Mouse (Mus musculus): ENCODE results near the gene Pphln1.

- TF ChIP-seq CTCF (IDR thresholded peaks at IDR 0.05; ENCODE audit: control insufficient read depth, insufficient read depth, insufficient read length) (no peak), USF1 (IDR thresholded peaks at IDR 0.05; ENCODE audit: low read depth) (no peak), MAX (IDR thresholded peaks at IDR 0.05) (no peak)
These were observed 16.3 kb downstream of the Pphln1 start for GRCm38 (mm10) chr15:93414456-93414855.

All from C2C12 (cell line).